Mouse (Mus musculus): ENCODE results near the gene Prep. TPM values are rescaled to one million over a fixed set of nuclear protein-coding genes. Genes with fewer than 3 reads are reported as not detected.
"Not testable (repeated sequence)": the region's sequence is repeated elsewhere in the genome, so short reads cannot be mapped to it uniquely, and the experiment has no call there.

Prep gene
- polyA plus RNA-seq, 1 experiment from 2014 or later: 9.2 TPM

DNA sequence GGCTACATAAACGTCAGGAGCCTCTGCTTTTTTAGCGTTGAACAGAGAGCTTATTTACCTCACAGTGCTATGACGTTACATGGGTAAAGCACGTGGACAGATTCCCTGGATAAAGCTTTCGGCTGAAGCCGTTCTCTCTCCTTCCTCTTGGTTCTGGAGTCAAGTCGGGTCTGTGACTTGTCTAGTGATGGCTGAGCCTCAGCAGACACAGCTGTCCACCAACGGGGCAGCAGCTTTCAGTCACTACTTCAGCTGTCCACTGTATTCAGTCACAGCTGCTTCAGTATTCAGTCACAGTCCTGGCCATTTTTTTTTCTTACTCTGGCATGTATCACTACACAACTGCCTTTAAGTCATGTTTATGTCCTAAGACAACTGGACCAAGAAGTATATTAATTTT is 106.9 kb downstream of the Prep start:
- Histone ChIP-seq H3K4me2 (ENCODE audit: low read depth, low read length) (no peak overlapping the region), H3K27me3 (ENCODE audit: control insufficient read depth, insufficient read depth, low read depth, low read length) (no peaks in the 10 kb centered on the region), H3K4me3 (ENCODE audit: low read depth, low read length) (no peak overlapping the region), H3K9me3 (replicated peaks; ENCODE audit: control insufficient read depth, low read length) (no peaks in the 10 kb centered on the region), H3K4me1 (ENCODE audit: control insufficient read depth, low read depth, low read length) (no peaks in the 10 kb centered on the region), H3K27ac (ENCODE audit: low read length) (no peak overlapping the region), H3K36me3 (ENCODE audit: control insufficient read depth, insufficient read depth) (no peaks in the 10 kb centered on the region), H3K9ac (ENCODE audit: low read depth, low read length) (no peak overlapping the region)
- WGBS (ENCODE audit: insufficient replicate concordance): 59% methylated on average over 8 of the region's 8 CpGs
- ATAC-seq (ENCODE audit: low read depth): no peak

GRCm38 (mm10) chr10:45174345-45174744 is 107.3 kb downstream of the Prep start:
- Histone ChIP-seq H3K36me3 (ENCODE audit: control insufficient read depth, insufficient read depth) (no peaks in the 10 kb centered on the region), H3K27me3 (ENCODE audit: control insufficient read depth, insufficient read depth, low read depth, low read length) (no peaks in the 10 kb centered on the region), H3K27ac (ENCODE audit: low read length) (no peak overlapping the region), H3K4me2 (ENCODE audit: low read depth, low read length) (no peak overlapping the region), H3K4me3 (ENCODE audit: low read depth, low read length) (no peak overlapping the region), H3K9me3 (replicated peaks; ENCODE audit: control insufficient read depth, low read length) (no peaks in the 10 kb centered on the region), H3K4me1 (ENCODE audit: control insufficient read depth, low read depth, low read length) (no peaks in the 10 kb centered on the region), H3K9ac (ENCODE audit: low read depth, low read length) (no peak overlapping the region)
- ATAC-seq (ENCODE audit: low read depth): no peak
- 53% methylated on average over 3 of the region's 3 CpGs for WGBS (ENCODE audit: insufficient replicate concordance)

- H3K27ac ChIP-seq (ENCODE audit: low read length); H3K36me3 ChIP-seq (ENCODE audit: control insufficient read depth, insufficient read depth); H3K4me3 ChIP-seq (ENCODE audit: low read depth, low read length); H3K9me3 ChIP-seq (replicated peaks; ENCODE audit: control insufficient read depth, low read length); H3K27me3 ChIP-seq (ENCODE audit: control insufficient read depth, insufficient read depth, low read depth, low read length); H3K9ac ChIP-seq (ENCODE audit: low read depth, low read length); ATAC-seq (ENCODE audit: low read depth); H3K4me1 ChIP-seq (ENCODE audit: control insufficient read depth, low read depth, low read length); H3K4me2 ChIP-seq (ENCODE audit: low read depth, low read length): not testable (repeated sequence)
- WGBS (ENCODE audit: insufficient replicate concordance): no CpG with 5 or more reads among the region's 5 CpGs
Observed at GRCm38 (mm10) chr10:45177798-45178197, 110.8 kb downstream of the Prep start, which contains the start of gene Popdc3. Popdc3 (plus strand) TSS chr10:45178098.

DNA sequence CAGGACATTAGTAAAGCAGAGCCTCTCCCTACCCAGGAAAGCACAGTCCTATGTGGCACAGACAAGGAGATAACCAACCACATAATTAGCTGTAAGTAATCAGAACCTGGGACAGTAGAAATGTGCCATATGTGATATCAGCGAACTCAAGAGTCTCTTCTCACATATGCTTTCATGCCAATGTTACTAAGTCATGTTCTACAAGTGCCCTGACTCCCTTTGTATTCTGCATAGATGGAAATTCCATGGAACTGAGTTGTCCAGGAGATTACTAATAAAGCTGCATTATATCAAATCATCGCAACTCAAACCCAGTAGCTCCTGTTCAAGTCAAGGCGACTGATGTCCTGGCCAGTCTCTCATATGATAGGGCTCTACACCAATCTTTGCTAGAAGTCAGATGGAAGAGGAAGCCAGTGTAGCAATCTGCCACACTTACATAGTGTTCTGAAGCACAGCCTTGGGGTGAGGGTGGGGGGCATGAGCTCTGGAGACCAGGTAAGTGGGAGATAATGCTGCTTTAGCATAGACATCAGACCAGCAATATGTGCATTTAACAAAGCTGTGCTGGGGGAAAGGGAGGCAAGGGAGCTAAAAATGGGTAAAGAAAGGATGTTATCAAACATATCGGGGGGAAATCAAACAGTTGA is 113.8 kb downstream of the Prep start:
- Histone ChIP-seq H3K4me2 (ENCODE audit: low read depth, low read length) (no peak overlapping the region), H3K4me3 (ENCODE audit: low read depth, low read length) (no peak overlapping the region), H3K27me3 (ENCODE audit: control insufficient read depth, insufficient read depth, low read depth, low read length) (no peaks in the 10 kb centered on the region), H3K9me3 (replicated peaks; ENCODE audit: control insufficient read depth, low read length) (no peaks in the 10 kb centered on the region), H3K4me1 (ENCODE audit: control insufficient read depth, low read depth, low read length) (no peaks in the 10 kb centered on the region), H3K27ac (ENCODE audit: low read length) (no peak overlapping the region), H3K36me3 (ENCODE audit: control insufficient read depth, insufficient read depth) (no peaks in the 10 kb centered on the region), H3K9ac (ENCODE audit: low read depth, low read length) (no peak overlapping the region)
- 62% methylated on average over 4 of the region's 4 CpGs for WGBS (ENCODE audit: insufficient replicate concordance)
- ATAC-seq (ENCODE audit: low read depth): no peak

GRCm38 (mm10) chr10:45181344-45181743 is 114.3 kb downstream of the Prep start:
- H3K27me3 ChIP-seq (ENCODE audit: control insufficient read depth, insufficient read depth, low read depth, low read length): no peaks in the 10 kb centered on the region
- H3K9me3 ChIP-seq (replicated peaks; ENCODE audit: control insufficient read depth, low read length): no peaks in the 10 kb centered on the region
- no peak overlapping the region for H3K4me3 ChIP-seq (ENCODE audit: low read depth, low read length)
- H3K4me1 ChIP-seq (ENCODE audit: control insufficient read depth, low read depth, low read length): no peaks in the 10 kb centered on the region
- WGBS (ENCODE audit: insufficient replicate concordance): 73% methylated on average over 3 of the region's 3 CpGs
- no peak overlapping the region for H3K27ac ChIP-seq (ENCODE audit: low read length)
- no peak for ATAC-seq (ENCODE audit: low read depth)
- no peak overlapping the region for H3K9ac ChIP-seq (ENCODE audit: low read depth, low read length)
- no peak overlapping the region for H3K4me2 ChIP-seq (ENCODE audit: low read depth, low read length)
- no peaks in the 10 kb centered on the region for H3K36me3 ChIP-seq (ENCODE audit: control insufficient read depth, insufficient read depth)

DNA sequence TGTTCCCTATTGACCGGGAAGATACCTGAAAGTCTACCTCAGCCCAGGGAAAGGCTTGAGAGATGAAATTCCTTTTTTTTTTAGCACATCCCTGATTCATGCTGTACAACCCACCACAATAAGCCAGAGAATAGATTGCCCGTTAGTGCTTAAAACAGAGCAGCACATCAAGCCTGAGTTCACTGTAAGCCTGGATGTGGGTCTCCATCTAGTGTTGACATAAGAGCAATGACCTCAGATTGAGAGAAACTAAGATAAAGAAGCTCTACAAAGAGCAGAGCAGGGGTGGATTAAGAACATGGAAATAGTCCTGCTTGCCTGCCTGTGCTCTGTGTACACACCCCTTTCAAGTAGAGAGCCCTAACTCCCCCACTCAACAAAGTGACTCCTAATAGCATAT is 118.5 kb downstream of the Prep start:
- WGBS (ENCODE audit: insufficient replicate concordance): 65% methylated on average over 2 of the region's 2 CpGs
- H3K27ac ChIP-seq (ENCODE audit: low read length): no peak overlapping the region
- no peaks in the 10 kb centered on the region for H3K27me3 ChIP-seq (ENCODE audit: control insufficient read depth, insufficient read depth, low read depth, low read length)

DNA sequence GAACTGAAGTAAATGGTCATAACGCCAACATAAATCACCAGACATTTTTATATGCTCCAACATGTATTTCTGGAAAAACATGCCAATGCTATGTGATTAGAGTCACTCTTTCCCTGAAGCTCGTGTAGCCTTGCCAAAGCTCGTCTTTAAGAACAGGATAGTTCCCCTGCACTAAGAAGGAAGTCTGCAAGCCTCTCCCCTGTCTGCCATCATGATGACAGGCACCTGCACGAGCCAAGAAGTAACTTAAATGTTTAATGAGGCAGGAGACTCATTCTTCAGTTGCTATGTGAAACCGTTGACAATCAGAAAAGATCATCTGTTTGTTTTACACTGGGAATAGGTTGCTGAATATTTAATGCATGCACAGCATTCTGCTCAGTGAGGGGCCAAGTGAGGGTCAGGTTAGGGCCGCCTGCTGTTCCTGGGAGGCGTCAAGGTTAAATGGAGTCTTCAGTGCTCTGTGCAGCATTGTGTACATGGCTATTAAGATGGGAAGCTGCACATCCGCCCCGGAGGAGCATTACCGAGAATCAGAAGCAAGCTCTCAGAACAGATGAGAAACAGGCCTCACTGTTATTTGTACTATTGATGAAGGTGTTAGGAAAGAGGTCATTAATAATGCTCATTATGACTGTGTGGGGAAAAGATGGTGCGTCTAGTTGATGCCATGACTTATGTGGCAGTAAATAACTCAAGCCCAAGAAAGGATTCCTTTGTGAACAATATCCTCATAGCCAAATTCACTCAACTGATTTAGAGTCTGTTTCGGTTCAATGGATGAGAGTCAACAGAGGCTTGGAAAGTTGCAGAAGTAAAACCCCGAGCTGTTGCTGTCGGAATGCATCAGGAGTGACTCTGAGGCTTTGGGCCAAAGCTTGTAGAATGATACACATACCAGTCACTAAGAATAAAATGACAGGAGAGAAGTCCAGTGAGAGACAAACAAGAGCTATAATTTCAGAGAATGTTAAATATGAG is 126.6 kb downstream of the Prep start:
- Histone ChIP-seq H3K9ac (ENCODE audit: low read depth, low read length) (no peak overlapping the region), H3K4me1 (ENCODE audit: control insufficient read depth, low read depth, low read length) (no peaks in the 10 kb centered on the region), H3K36me3 (ENCODE audit: control insufficient read depth, insufficient read depth) (no peaks in the 10 kb centered on the region), H3K9me3 (replicated peaks; ENCODE audit: control insufficient read depth, low read length) (no peaks in the 10 kb centered on the region), H3K27me3 (ENCODE audit: control insufficient read depth, insufficient read depth, low read depth, low read length) (no peaks in the 10 kb centered on the region), H3K4me3 (ENCODE audit: low read depth, low read length) (no peak overlapping the region), H3K27ac (ENCODE audit: low read length) (no peak overlapping the region), H3K4me2 (ENCODE audit: low read depth, low read length) (no peak overlapping the region)
- 62% methylated on average over 14 of the region's 14 CpGs for WGBS (ENCODE audit: insufficient replicate concordance)
- no peak for ATAC-seq (ENCODE audit: low read depth)

More for the DNA sequence above, 118.5 kb downstream of the Prep start:
- no peak for ATAC-seq (ENCODE audit: low read depth)
- H3K36me3 ChIP-seq (ENCODE audit: control insufficient read depth, insufficient read depth): no peaks in the 10 kb centered on the region
- no peak overlapping the region for H3K4me3 ChIP-seq (ENCODE audit: low read depth, low read length)
- H3K9ac ChIP-seq (ENCODE audit: low read depth, low read length): no peak overlapping the region
- H3K9me3 ChIP-seq (replicated peaks; ENCODE audit: control insufficient read depth, low read length): no peaks in the 10 kb centered on the region
- no peak overlapping the region for H3K4me2 ChIP-seq (ENCODE audit: low read depth, low read length)
- H3K4me1 ChIP-seq (ENCODE audit: control insufficient read depth, low read depth, low read length): no peaks in the 10 kb centered on the region

- H3K36me3 ChIP-seq (ENCODE audit: control insufficient read depth, insufficient read depth): no peaks in the 10 kb centered on the region
- no peak overlapping the region for H3K4me2 ChIP-seq (ENCODE audit: low read depth, low read length)
- H3K9me3 ChIP-seq (replicated peaks; ENCODE audit: control insufficient read depth, low read length): no peaks in the 10 kb centered on the region
- H3K27me3 ChIP-seq (ENCODE audit: control insufficient read depth, insufficient read depth, low read depth, low read length): no peaks in the 10 kb centered on the region
- no peak overlapping the region for H3K4me3 ChIP-seq (ENCODE audit: low read depth, low read length)
- 59% methylated on average over 5 of the region's 5 CpGs for WGBS (ENCODE audit: insufficient replicate concordance)
- H3K4me1 ChIP-seq (ENCODE audit: control insufficient read depth, low read depth, low read length): no peaks in the 10 kb centered on the region
- H3K9ac ChIP-seq (ENCODE audit: low read depth, low read length): no peak overlapping the region
- no peak for ATAC-seq (ENCODE audit: low read depth)
- no peak overlapping the region for H3K27ac ChIP-seq (ENCODE audit: low read length)
Observed at GRCm38 (mm10) chr10:45194531-45194930, 127.5 kb downstream of the Prep start.

DNA sequence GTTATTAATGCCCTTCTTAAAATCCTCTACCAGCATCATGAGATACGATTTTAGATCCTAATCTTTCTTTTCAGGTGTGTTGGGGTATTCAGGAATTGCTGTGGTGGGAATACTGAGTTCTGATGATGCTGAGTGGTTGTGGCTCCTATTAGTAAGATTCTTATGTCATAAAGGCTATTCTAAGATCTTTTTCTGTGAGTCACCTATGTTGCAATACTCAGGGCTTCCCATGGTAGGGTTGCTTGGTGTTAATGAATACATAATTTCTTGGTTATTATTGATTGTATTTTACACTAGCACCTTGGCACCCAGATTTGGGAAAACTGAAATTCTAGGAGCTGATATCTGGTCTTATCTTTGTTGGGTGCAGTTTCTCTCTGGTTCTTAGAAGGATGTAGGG is 137.6 kb downstream of the Prep start:
- H3K4me3 ChIP-seq (ENCODE audit: low read depth, low read length): no peak overlapping the region
- H3K9me3 ChIP-seq (replicated peaks; ENCODE audit: control insufficient read depth, low read length): no peaks in the 10 kb centered on the region
- H3K4me2 ChIP-seq (ENCODE audit: low read depth, low read length): no peak overlapping the region
- H3K9ac ChIP-seq (ENCODE audit: low read depth, low read length): no peak overlapping the region
- 27% methylated on average over 1 of the region's 1 CpGs for WGBS (ENCODE audit: insufficient replicate concordance)
- no peak overlapping the region for H3K27ac ChIP-seq (ENCODE audit: low read length)
- H3K27me3 ChIP-seq (ENCODE audit: control insufficient read depth, insufficient read depth, low read depth, low read length): no peaks in the 10 kb centered on the region
- ATAC-seq (ENCODE audit: low read depth): no peak
- no peaks in the 10 kb centered on the region for H3K36me3 ChIP-seq (ENCODE audit: control insufficient read depth, insufficient read depth)
- H3K4me1 ChIP-seq (ENCODE audit: control insufficient read depth, low read depth, low read length): no peaks in the 10 kb centered on the region

All from liver, embryonic 16.5 days (tissue).